Mouse (Mus musculus) CH12.LX (cell line): ENCODE data around the gene Tada1. TPM values are rescaled to one million over a fixed set of nuclear protein-coding genes. Genes with fewer than 3 reads are reported as not detected.

Source experiments
- DNase-seq: peaks from one replicate; pipeline ENCODE4 v3.0.0-alpha.2; 2013; ENCODE audit errors: extremely low read depth
- H3K27ac ChIP-seq: 2 replicates; pipeline ENCODE4 v1.5.1; 2012; ENCODE audit warnings: low read depth, mild to moderate bottlenecking, control low read depth, moderate library complexity; ENCODE audit not compliant: insufficient read depth
- H3K27me3 ChIP-seq: replicated peaks from 2 replicates; pipeline ENCODE3; 2012; ENCODE audit warnings: inconsistent platforms
- H3K36me3 ChIP-seq, 2 experiments: replicated peaks in 1 of 2; 2 replicates each; pipeline versions ENCODE3 to v1.6.1; 2012; ENCODE audit warnings: inconsistent platforms in 1 of 2, low read length in 1 of 2, mild to moderate bottlenecking in 1 of 2, mixed read lengths in 1 of 2, moderate library complexity in 1 of 2; ENCODE audit not compliant: control insufficient read depth in 1 of 2, insufficient read depth in 1 of 2
- H3K4me1 ChIP-seq, 2 experiments: 2 replicates each; pipeline ENCODE4 v1.6.1; 2012; ENCODE audit warnings: inconsistent platforms in 1 of 2, moderate library complexity in 1 of 2; ENCODE audit not compliant: insufficient read depth in 2 of 2, control insufficient read depth in 1 of 2
- H3K4me2 ChIP-seq: 2 replicates; pipeline ENCODE4 v1.6.1; 2012; ENCODE audit warnings: low read depth, mild to moderate bottlenecking, control low read depth; ENCODE audit not compliant: poor library complexity, insufficient read depth, severe bottlenecking
- H3K4me3 ChIP-seq, 3 experiments: fragments of 150-350 bp in 1 of 3; sonication (generic) in 1 of 3; replicated peaks in 1 of 3; 2 replicates each; pipeline versions ENCODE3 to v1.5.1; 2011 to 2012; ENCODE audit warnings: low read depth in 2 of 3, low read length in 2 of 3, mild to moderate bottlenecking in 2 of 3, moderate library complexity in 2 of 3, control low read depth in 1 of 3, improper control_type of control experiment in 1 of 3, inconsistent platforms in 1 of 3, mixed read lengths in 1 of 3; ENCODE audit not compliant: poor library complexity in 1 of 3
- H3K79me2 ChIP-seq: replicated peaks from 2 replicates; pipeline ENCODE4 v1.6.1; 2012; ENCODE audit warnings: mild to moderate bottlenecking, moderate library complexity; ENCODE audit not compliant: control insufficient read depth, poor library complexity, insufficient read depth, severe bottlenecking; ENCODE audit errors: extremely low read depth
- H3K9ac ChIP-seq: 2 replicates; pipeline ENCODE4 v1.6.1; 2012; ENCODE audit warnings: low read depth, mild to moderate bottlenecking, control low read depth, moderate library complexity; ENCODE audit not compliant: insufficient read depth
- H3K9me3 ChIP-seq: replicated peaks from 2 replicates; pipeline ENCODE3; 2012; ENCODE audit warnings: low read length, inconsistent platforms, mixed read lengths
- CTCF ChIP-seq, 2 experiments: IDR thresholded peaks in 1 of 2; conservative IDR thresholded peaks in 1 of 2; 2 replicates each; pipeline ENCODE4 v1.5.1; 2011 to 2012; ENCODE audit warnings: low read depth in 2 of 2, low read length in 2 of 2, improper control_type of control experiment in 1 of 2, inconsistent platforms in 1 of 2, mild to moderate bottlenecking in 1 of 2, moderate library complexity in 1 of 2
- GABPA ChIP-seq: IDR thresholded peaks from 2 replicates; pipeline ENCODE4 v1.6.1; 2012; ENCODE audit warnings: low read depth, low read length, improper control_type of control experiment, inconsistent platforms; ENCODE audit not compliant: insufficient replicate concordance
- HCFC1 ChIP-seq: IDR thresholded peaks from 2 replicates; pipeline ENCODE4 v1.6.1; 2012; ENCODE audit warnings: low read depth, mild to moderate bottlenecking, inconsistent platforms, low read length, improper control_type of control experiment
- IRF4 ChIP-seq: IDR thresholded peaks from 2 replicates; pipeline ENCODE4 v1.6.1; 2014; ENCODE audit warnings: low read depth, mild to moderate bottlenecking, inconsistent platforms, low read length, improper control_type of control experiment
- JUN ChIP-seq: IDR thresholded peaks from 2 replicates; pipeline ENCODE4 v1.6.1; 2011; ENCODE audit warnings: low read depth, mild to moderate bottlenecking, low read length, improper control_type of control experiment, moderate library complexity; ENCODE audit not compliant: insufficient read depth
- JUND ChIP-seq: conservative IDR thresholded peaks from 2 replicates; pipeline ENCODE4 v1.6.1; 2011; ENCODE audit warnings: low read depth, low read length, improper control_type of control experiment
- MAZ ChIP-seq: IDR thresholded peaks from 2 replicates; pipeline ENCODE4 v1.6.1; 2012; ENCODE audit warnings: low read depth, mild to moderate bottlenecking, inconsistent platforms, low read length, improper control_type of control experiment, moderate library complexity
- MYC ChIP-seq: IDR thresholded peaks from 2 replicates; pipeline ENCODE4 v1.6.1; 2011; ENCODE audit warnings: low read depth, mild to moderate bottlenecking, improper control_type of control experiment, low read length
- NELFE ChIP-seq: IDR thresholded peaks from 2 replicates; pipeline ENCODE4 v1.6.1; 2011; ENCODE audit warnings: low read depth, low read length, improper control_type of control experiment
- PAX5 ChIP-seq: IDR thresholded peaks from 2 replicates; pipeline ENCODE4 v1.6.1; 2012; ENCODE audit warnings: low read length, inconsistent platforms, mixed read lengths
- RAD21 ChIP-seq: IDR thresholded peaks from 2 replicates; pipeline ENCODE4 v1.6.1; 2011; ENCODE audit warnings: low read depth, mild to moderate bottlenecking, low read length, improper control_type of control experiment, moderate library complexity
- SIN3A ChIP-seq: IDR thresholded peaks from 2 replicates; pipeline ENCODE4 v1.6.1; 2012; ENCODE audit warnings: low read length, improper control_type of control experiment, inconsistent platforms
- SMC3 ChIP-seq: IDR thresholded peaks from 2 replicates; pipeline ENCODE4 v1.6.1; 2011; ENCODE audit warnings: low read depth, low read length, improper control_type of control experiment
- ZC3H11A ChIP-seq: IDR thresholded peaks from 2 replicates; pipeline ENCODE4 v1.6.1; 2012; ENCODE audit warnings: low read depth, mild to moderate bottlenecking, inconsistent platforms, low read length, improper control_type of control experiment
- ZNF384 ChIP-seq: IDR thresholded peaks from 2 replicates; pipeline ENCODE4 v1.6.1; 2012; ENCODE audit warnings: low read depth, low read length, improper control_type of control experiment, inconsistent platforms
- dilution Hi-C: fragments of 300-500 bp; cut with MboI; formaldehyde crosslinking; loops from 2 replicates; pipeline ENCODE4 v1.14.3; 2020; ENCODE audit warnings: low sequenced_read_pairs; ENCODE audit not compliant: extremely low pct_unique_long_range_greater_than_20kb, extremely low pct_ligation_motif_present
- in situ Hi-C: fragments of 300-500 bp; cut with MboI; formaldehyde crosslinking; loops from 3 replicates; pipeline ENCODE4 v1.14.3; 2019; ENCODE audit warnings: low sequenced_read_pairs, low pct_ligation_motif_present, low pct_unique_long_range_greater_than_20kb, mixed read lengths
- polyA plus RNA-seq: library from polyadenylated mRNA; unstranded; fragments of >175 nt; gene quantifications from 2 replicates; pipeline ENCODE4 v1.2.1, GENCODE M21; 2012; ENCODE audit warnings: low read depth; ENCODE audit not compliant: insufficient read length
- total RNA-seq, 2 experiments: library from RNA; depleted of rRNA; stranded (reverse); fragments of 300-350 nt in 1 of 2; fragments of >200 nt in 1 of 2; gene quantifications; 2 replicates each; pipeline ENCODE4 v1.2.3; 2012 to 2014

Tada1 gene
- total and polyA plus RNA-seq, 3 experiments, result 46.3 to 80.1 (median 49.6) TPM

- in situ Hi-C loops (no loop called here), dilution Hi-C loops (no loop called here)
- Histone ChIP-seq H3K9ac (no peak overlapping the region), H3K27me3 (peaks cover 13% of the 10 kb centered on the region), H3K9me3 (peaks cover 12% of the 10 kb centered on the region), H3K4me1 (peaks cover 0 to 10% of the 10 kb centered on the region in 2 experiments; a peak in 2 of 4 replicates), H3K36me3 (peaks cover 0 to 10% of the 10 kb centered on the region in 2 experiments), H3K27ac (no peak overlapping the region), H3K4me3 (no peak overlapping the region), H3K79me2 (no peaks in the 10 kb centered on the region), H3K4me2 (no peak overlapping the region)
- DNase-seq, result no peak
- TF ChIP-seq CTCF (conservative IDR thresholded peaks at IDR 0.05 in 1 of 2, IDR thresholded peaks at IDR 0.05 in 1 of 2; ENCODE audit: low read depth in 2 of 2, low read length in 2 of 2) (no peak), ZC3H11A (no peak), GABPA (no peak)
Observed at GRCm38 (mm10) chr1:166412266-166412665, 33.4 kb downstream of the Tada1 start.

GRCm38 (mm10) chr1:166429053-166429452 lies 50.2 kb downstream of the Tada1 start:
- no peak overlapping the region for H3K9ac ChIP-seq
- DNase-seq, result peak; percentile 50
- no peaks in the 10 kb centered on the region for H3K79me2 ChIP-seq
- TF ChIP-seq MYC (peak; percentile 36; the same call in 1 of the 2 replicates), SIN3A (peak; percentile 27; the same call in 1 of the 2 replicates), JUND (0 out of 2 replicates have a peak, but pooled peaks have one; percentile 16), ZNF384 (0 out of 2 replicates have a peak, but pooled peaks have one; percentile 13), PAX5 (no peak), RAD21 (peak; percentile 93), ZC3H11A (peak; percentile 44; the same call in 1 of the 2 replicates), JUN (no peak), MAZ (no peak), NELFE (0 out of 2 replicates have a peak, but pooled peaks have one; percentile 23), CTCF (conservative IDR thresholded peaks at IDR 0.05 in 1 of 2, IDR thresholded peaks at IDR 0.05 in 1 of 2; ENCODE audit: low read depth in 2 of 2, low read length in 2 of 2) (peak; percentile 16 to 92; a peak in 2 of 4 replicates), SMC3 (peak; percentile 75), HCFC1 (peak; percentile 23; the same call in 1 of the 2 replicates), IRF4 (peak; percentile 24; the same call in 1 of the 2 replicates)
- no peak overlapping the region for H3K4me2 ChIP-seq
- H3K27me3 ChIP-seq, result no peaks in the 10 kb centered on the region
- no peaks in the 10 kb centered on the region for H3K9me3 ChIP-seq
- in situ Hi-C loops, result loop anchor here (25.0 kb wide), 2 partner anchors 583 to 783 kb away; partner anchors contain the start of gene Fam78b
- dilution Hi-C loops, result no loop called here
- no peaks in the 10 kb centered on the region for H3K36me3 ChIP-seq
- peaks cover 0 to 4% of the 10 kb centered on the region in 2 experiments; a peak in 1 of 4 replicates for H3K4me1 ChIP-seq
- no peak overlapping the region for H3K27ac ChIP-seq
- no peak overlapping the region for H3K4me3 ChIP-seq
